Comparison of ENCODE assay signal across 9 mouse cellular contexts in genomic region chr19:46149091-46149490, GRCm38 (mm10). TPM values are rescaled to one million over a fixed set of nuclear protein-coding genes. Genes with fewer than 3 reads are reported as not detected.
DNase-seq lines count a peak whose midpoint lies in the region; ATAC-seq and TF ChIP-seq lines count a peak whose summit lies in the region.
"Had no signal": no experiment of that assay in that cellular context is flagged by ENCODE, and none has a peak within 500 bp of the region (broad histone marks: within the 10 kb centered on the region; RNA-seq: fewer than 3 reads in every experiment).

No protein-coding gene starts in this region.

- H3K9me3 ChIP-seq in lung, postnatal 0 days (ENCODE audit: low read length), result no peaks in the 10 kb centered on the region
- no peaks in the 10 kb centered on the region for H3K9me3 ChIP-seq in heart, postnatal 0 days (replicated peaks; ENCODE audit: control insufficient read depth, low read length)
- no peaks in the 10 kb centered on the region for H3K9me3 ChIP-seq in liver, embryonic 12.5 days (replicated peaks)
- no peaks in the 10 kb centered on the region for H3K9me3 ChIP-seq in stomach, embryonic 16.5 days (replicated peaks; ENCODE audit: control insufficient read depth, low read length)

- no peaks in the 10 kb centered on the region for H3K36me3 ChIP-seq in lung, postnatal 0 days (ENCODE audit: insufficient read depth, low read length)
- no peaks in the 10 kb centered on the region for H3K36me3 ChIP-seq in heart, postnatal 0 days (replicated peaks; ENCODE audit: control insufficient read depth, insufficient read depth, low read length)
- H3K36me3 ChIP-seq in liver, embryonic 12.5 days, result no peaks in the 10 kb centered on the region
- H3K36me3 ChIP-seq in stomach, embryonic 16.5 days (ENCODE audit: control insufficient read depth, insufficient read depth, low read length), result no peaks in the 10 kb centered on the region

- H3K4me2 ChIP-seq in lung, postnatal 0 days (replicated peaks; ENCODE audit: low read depth, low read length), result peak overlapping the region; percentile 95
- H3K4me2 ChIP-seq in heart, postnatal 0 days (ENCODE audit: low read depth, low read length), result peak overlapping the region; percentile 97
- peak overlapping the region; percentile 89 for H3K4me2 ChIP-seq in liver, embryonic 12.5 days
- peak overlapping the region; percentile 99 for H3K4me2 ChIP-seq in stomach, embryonic 16.5 days (ENCODE audit: low read depth, low read length)

- ATAC-seq in lung, postnatal 0 days, result no peak
- ATAC-seq in heart, postnatal 0 days (ENCODE audit: insufficient read depth, low read depth), result no peak
- no peak for ATAC-seq in liver, embryonic 12.5 days
- no peak for ATAC-seq in stomach, embryonic 16.5 days (ENCODE audit: insufficient read depth, low FRiP score)

- H3K27ac ChIP-seq in lung, postnatal 0 days (ENCODE audit: low read length), result no peak overlapping the region
- no peak overlapping the region for H3K27ac ChIP-seq in heart, postnatal 0 days (ENCODE audit: low read depth)
- H3K27ac ChIP-seq in liver, embryonic 12.5 days, result no peak overlapping the region
- H3K27ac ChIP-seq in stomach, embryonic 16.5 days (ENCODE audit: low read length), result no peak overlapping the region
- H3K27ac ChIP-seq: macrophage had no signal

- peak overlapping the region; percentile 61 for H3K4me3 ChIP-seq in lung, postnatal 0 days (ENCODE audit: low read depth, low read length)
- no peak overlapping the region for H3K4me3 ChIP-seq in lung, adult 2 months (replicated peaks; ENCODE audit: extremely low read depth, low read depth, low read length)
- peak overlapping the region; percentile 62; the same call in 1 of the 2 replicates for H3K4me3 ChIP-seq in heart, postnatal 0 days (ENCODE audit: low read depth, low read length)
- peak overlapping the region; percentile 58 for H3K4me3 ChIP-seq in liver, embryonic 12.5 days
- H3K4me3 ChIP-seq in stomach, embryonic 16.5 days (replicated peaks; ENCODE audit: low read length), result peak overlapping the region; percentile 56; the same call in 1 of the 2 replicates

- H3K27me3 ChIP-seq in lung, postnatal 0 days (replicated peaks; ENCODE audit: insufficient read depth, low read length), result peaks cover 20% of the 10 kb centered on the region; the same call in 1 of the 2 replicates
- H3K27me3 ChIP-seq in heart, postnatal 0 days (ENCODE audit: control insufficient read depth, insufficient read depth, low read length), result peaks cover 48% of the 10 kb centered on the region
- peaks cover 70% of the 10 kb centered on the region for H3K27me3 ChIP-seq in liver, embryonic 12.5 days (replicated peaks)
- peaks cover 46% of the 10 kb centered on the region for H3K27me3 ChIP-seq in stomach, embryonic 16.5 days (ENCODE audit: control insufficient read depth, insufficient read depth, low read length)

- TF ChIP-seq CTCF in lung, postnatal 0 days (IDR thresholded peaks at IDR 0.05), result no peak
- TF ChIP-seq CTCF in lung, adult 2 months (IDR thresholded peaks at IDR 0.05; ENCODE audit: insufficient read depth, low read length), result no peak
- no peak for TF ChIP-seq CTCF in heart, postnatal 0 days (IDR thresholded peaks at IDR 0.05; ENCODE audit: low read depth)

- H3K4me1 ChIP-seq in lung, postnatal 0 days (ENCODE audit: insufficient read depth, low read depth, low read length), result peaks cover 18% of the 10 kb centered on the region; the same call in 1 of the 2 replicates
- H3K4me1 ChIP-seq in lung, adult 2 months (ENCODE audit: control insufficient read depth, insufficient read depth, low read length), result peaks cover 8% of the 10 kb centered on the region; the same call in 1 of the 2 replicates
- peaks cover 18% of the 10 kb centered on the region for H3K4me1 ChIP-seq in heart, postnatal 0 days (ENCODE audit: control insufficient read depth, insufficient read depth)
- peaks cover 39% of the 10 kb centered on the region for H3K4me1 ChIP-seq in liver, embryonic 12.5 days
- H3K4me1 ChIP-seq in stomach, embryonic 16.5 days (ENCODE audit: control insufficient read depth, insufficient read depth, low read length), result peaks cover 25% of the 10 kb centered on the region

- TF ChIP-seq POLR2A in lung, adult 2 months (IDR thresholded peaks at IDR 0.05; ENCODE audit: borderline replicate concordance, extremely low read depth, low read depth, low read length), result no peak

- no peak for TF ChIP-seq EP300 in lung, postnatal 0 days (IDR thresholded peaks at IDR 0.05)
- TF ChIP-seq EP300 in heart, postnatal 0 days (IDR thresholded peaks at IDR 0.05; ENCODE audit: low read depth), result no peak

- DNase-seq in lung, postnatal 0 days (ENCODE audit: low spot score), result no peak
- no peak for DNase-seq in lung, adult 2 months
- no peak for DNase-seq in heart, postnatal 0 days (ENCODE audit: low spot score)
- DNase-seq in MN1 (ENCODE audit: low spot score), result no peak
- no peak for DNase-seq in adrenal gland, postnatal 14 days

- WGBS in lung, postnatal 0 days, result 23% methylated on average over 12 of the region's 12 CpGs
- WGBS in lung, adult 2 months, result 30% methylated on average over 12 of the region's 12 CpGs
- WGBS in heart, postnatal 0 days, result 35% methylated on average over 12 of the region's 12 CpGs
- WGBS in liver, embryonic 12.5 days (ENCODE audit: insufficient replicate concordance), result 27% methylated on average over 12 of the region's 12 CpGs
- 27% methylated on average over 12 of the region's 12 CpGs for WGBS in stomach, embryonic 16.5 days

- H3K9ac ChIP-seq in lung, postnatal 0 days (replicated peaks; ENCODE audit: low read depth), result no peak overlapping the region
- no peak overlapping the region for H3K9ac ChIP-seq in heart, postnatal 0 days (replicated peaks; ENCODE audit: low read depth, low read length)
- no peak overlapping the region for H3K9ac ChIP-seq in liver, embryonic 12.5 days
- no peak overlapping the region for H3K9ac ChIP-seq in stomach, embryonic 16.5 days (ENCODE audit: low read length)

RNA-seq across cellular contexts. Expression of gene Pitx3, which starts 1.0 kb away (rescaled TPM):
- polyA plus RNA-seq in lung, postnatal 0 days (2015; fragmentation: Nextera tagmentation; extraction: Ambion mirVana), result not detected in 2 replicates
- polyA plus RNA-seq in lung, adult 2 months (2012; rRNA removed), result 0.86 TPM in 1 of 2 replicates, not detected in the other
- not detected in 2 replicates for total RNA-seq in heart, postnatal 0 days (2014; rRNA removed; ENCODE audit: low replicate concordance)
- polyA plus RNA-seq in heart, postnatal 0 days (2015; fragmentation: Nextera tagmentation; extraction: Ambion mirVana), result not detected in 2 replicates
- polyA plus RNA-seq in liver, embryonic 12.5 days (2016; fragmentation: Nextera tagmentation; extraction: Ambion mirVana), result 0.59 and 0.94 TPM in 2 replicates
- polyA plus RNA-seq in stomach, embryonic 16.5 days (2015; fragmentation: Nextera tagmentation; extraction: Ambion mirVana), result 0.57 TPM in 1 of 2 replicates, not detected in the other
- 0.26 TPM in 1 of 2 replicates, not detected in the other for total RNA-seq in adrenal gland, postnatal 14 days (2021)
- polyA plus RNA-seq: macrophage; small intestine, adult 2 months had no signal

RNA-seq across cellular contexts. Expression of gene Gbf1, which starts 3.2 kb away (rescaled TPM):
- 32.1 and 34.3 TPM in 2 replicates for polyA plus RNA-seq in lung, postnatal 0 days (2015; fragmentation: Nextera tagmentation; extraction: Ambion mirVana)
- 80.6 and 94.9 TPM in 2 replicates for polyA plus RNA-seq in lung, adult 2 months (2012; rRNA removed)
- total RNA-seq in heart, postnatal 0 days (2014; rRNA removed; ENCODE audit: low replicate concordance), result 39.7 and 46.8 TPM in 2 replicates
- polyA plus RNA-seq in heart, postnatal 0 days (2015; fragmentation: Nextera tagmentation; extraction: Ambion mirVana), result 27.5 and 29.0 TPM in 2 replicates
- 27.7 and 30.6 TPM in 2 replicates for polyA plus RNA-seq in liver, embryonic 12.5 days (2016; fragmentation: Nextera tagmentation; extraction: Ambion mirVana)
- polyA plus RNA-seq in stomach, embryonic 16.5 days (2015; fragmentation: Nextera tagmentation; extraction: Ambion mirVana), result 36.4 and 40.4 TPM in 2 replicates
- 62.8 and 74.8 TPM in 2 replicates for total RNA-seq in adrenal gland, postnatal 14 days (2021)

RNA-seq across cellular contexts. Expression of gene Elovl3, which starts 17.4 kb away (rescaled TPM):
- not detected in 2 replicates for polyA plus RNA-seq in lung, postnatal 0 days (2015; fragmentation: Nextera tagmentation; extraction: Ambion mirVana)
- polyA plus RNA-seq in lung, adult 2 months (2012; rRNA removed), result 1.3 TPM in 1 of 2 replicates, not detected in the other
- not detected in 2 replicates for total RNA-seq in heart, postnatal 0 days (2014; rRNA removed; ENCODE audit: low replicate concordance)
- not detected in 2 replicates for polyA plus RNA-seq in heart, postnatal 0 days (2015; fragmentation: Nextera tagmentation; extraction: Ambion mirVana)
- polyA plus RNA-seq in liver, embryonic 12.5 days (2016; fragmentation: Nextera tagmentation; extraction: Ambion mirVana), result not detected in 2 replicates
- 0.06 TPM in 1 of 2 replicates, not detected in the other for polyA plus RNA-seq in stomach, embryonic 16.5 days (2015; fragmentation: Nextera tagmentation; extraction: Ambion mirVana)
- 7.4 and 8.7 TPM in 2 replicates for total RNA-seq in adrenal gland, postnatal 14 days (2021)
- polyA plus RNA-seq: macrophage; small intestine, adult 2 months had no signal
